Mouse (Mus musculus): Measurements from ENCODE around the gene N4bp2l1. TPM values are rescaled to one million over a fixed set of nuclear protein-coding genes. Genes with fewer than 3 reads are reported as not detected.

The N4bp2l1 gene
- polyA plus RNA-seq, 1 experiment from 2014 or later = 13.0 TPM

DNA sequence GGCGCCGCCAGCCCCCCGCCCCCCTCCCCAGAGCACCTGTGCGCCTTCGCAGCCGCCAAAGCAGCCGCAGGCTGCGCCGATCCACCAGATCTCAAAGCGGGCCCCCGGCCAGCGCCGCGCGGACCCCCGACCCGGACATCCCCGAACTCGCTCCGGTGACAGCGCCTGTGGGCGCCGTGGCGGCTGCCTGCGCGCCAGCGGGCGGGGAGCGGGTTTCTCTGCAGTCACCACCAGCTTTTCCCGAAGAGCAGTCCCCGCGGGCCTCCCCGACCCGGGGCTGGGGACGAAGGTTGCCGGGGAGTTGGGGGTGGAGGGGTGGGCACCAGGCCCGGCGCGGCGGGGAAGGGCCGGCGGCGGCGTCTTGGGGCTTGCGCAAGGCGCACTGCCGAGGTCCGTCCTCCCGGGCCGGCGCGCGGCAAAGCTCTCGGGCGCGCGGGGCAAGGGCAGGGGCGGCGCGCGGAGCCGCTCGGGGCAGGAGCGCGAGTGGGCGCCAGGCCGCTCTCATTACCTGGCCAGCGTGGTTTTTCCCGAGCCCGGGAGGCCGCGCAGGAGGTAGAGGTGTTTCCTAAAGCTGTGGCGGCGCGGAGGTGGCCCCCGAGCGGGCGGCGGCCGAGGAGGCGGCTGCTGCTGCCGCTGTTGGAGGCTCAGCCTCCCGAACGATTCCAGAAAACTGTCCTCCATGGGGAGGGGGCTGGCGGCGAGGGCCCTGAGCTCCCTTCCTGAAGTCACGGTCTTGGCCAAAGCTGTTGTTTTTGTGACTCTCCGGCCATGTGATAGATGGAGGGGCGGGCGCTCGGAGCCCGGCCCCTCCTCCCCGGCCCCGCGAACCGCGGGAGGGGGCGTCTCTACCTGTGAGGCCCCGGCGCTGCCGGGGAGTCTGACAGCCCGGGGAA, 3.0 kb downstream of the N4bp2l1 start:
- H3K4me1 ChIP-seq (replicated peaks; ENCODE audit: control insufficient read depth, insufficient read depth, low read length) = peaks cover 31% of the 10 kb centered on the region

GRCm38 (mm10) chr5:150592904-150593755, 3.9 kb downstream of the N4bp2l1 start:
- no peaks in the 10 kb centered on the region for H3K9me3 ChIP-seq (ENCODE audit: control insufficient read depth, low read length)
- peaks cover 25% of the 10 kb centered on the region for H3K4me1 ChIP-seq (replicated peaks; ENCODE audit: control insufficient read depth, insufficient read depth, low read length)
- no peaks in the 10 kb centered on the region; the same call in 1 of the 2 replicates for H3K36me3 ChIP-seq (ENCODE audit: control insufficient read depth, insufficient read depth, low read length)
- DNase-seq (ENCODE audit: low spot score) (peak; percentile 60), ATAC-seq (replicated peaks; ENCODE audit: low FRiP score) (peak; percentile 72)
- peak overlapping the region; percentile 93 for H3K4me3 ChIP-seq (ENCODE audit: low read depth, low read length)
- 6% methylated on average over 40 of the region's 40 CpGs for WGBS
- peak overlapping the region; percentile 82 for H3K27ac ChIP-seq (ENCODE audit: low read depth, low read length)
- H3K4me2 ChIP-seq = peak overlapping the region; percentile 94
- H3K27me3 ChIP-seq (replicated peaks; ENCODE audit: control insufficient read depth, insufficient read depth, low read length) = no peaks in the 10 kb centered on the region
- H3K9ac ChIP-seq (ENCODE audit: low read depth, low read length) = peak overlapping the region; percentile 91

More for the DNA sequence above, 3.0 kb downstream of the N4bp2l1 start:
- Histone ChIP-seq H3K36me3 (ENCODE audit: control insufficient read depth, insufficient read depth, low read length) (no peaks in the 10 kb centered on the region; the same call in 1 of the 2 replicates), H3K9me3 (ENCODE audit: control insufficient read depth, low read length) (no peaks in the 10 kb centered on the region), H3K4me2 (peak overlapping the region; percentile 94), H3K27me3 (replicated peaks; ENCODE audit: control insufficient read depth, insufficient read depth, low read length) (no peaks in the 10 kb centered on the region), H3K4me3 (ENCODE audit: low read depth, low read length) (peak overlapping the region; percentile 93), H3K9ac (ENCODE audit: low read depth, low read length) (peak overlapping the region; percentile 91), H3K27ac (ENCODE audit: low read depth, low read length) (peak overlapping the region; percentile 82)
- DNase-seq (ENCODE audit: low spot score) (peak; percentile 59), ATAC-seq (replicated peaks; ENCODE audit: low FRiP score) (peak; percentile 77)
- under 1% methylated on average over 94 of the region's 102 CpGs for WGBS

DNA sequence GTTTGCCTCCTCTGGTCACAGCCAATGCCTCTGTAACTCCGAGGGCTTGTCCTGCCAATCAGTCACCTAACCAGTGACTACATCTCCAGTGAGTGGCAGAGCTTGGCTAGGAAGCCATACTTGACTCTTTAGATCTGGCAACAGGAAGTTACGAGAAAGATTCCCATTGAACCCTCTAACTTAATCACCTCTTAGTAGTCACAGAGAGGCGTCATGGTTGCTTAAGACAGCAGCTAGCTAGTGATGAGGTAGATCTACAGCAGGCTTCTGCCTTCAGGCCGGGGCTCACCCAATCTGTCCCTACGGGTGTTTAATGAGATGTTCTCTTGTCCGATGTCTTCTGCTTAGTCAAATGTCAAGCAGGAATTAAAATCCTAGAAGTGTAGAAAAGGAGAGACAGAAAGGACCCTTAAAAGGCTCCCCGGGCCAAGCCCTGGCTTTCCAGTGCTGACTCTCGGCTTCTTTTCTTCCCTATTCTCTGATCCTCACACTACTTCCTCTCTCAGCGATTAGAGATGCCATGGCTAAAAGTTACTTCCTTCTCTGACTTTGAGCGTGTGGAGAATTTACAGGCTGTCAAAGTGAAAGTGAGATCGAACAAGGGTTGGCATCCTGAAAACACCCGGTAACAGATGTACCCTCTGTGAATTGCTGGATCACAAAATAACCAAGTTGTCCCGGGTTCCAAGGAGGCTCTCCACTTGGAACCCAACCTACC, 4.6 kb downstream of the N4bp2l1 start:
- peak overlapping the region; percentile 93 for H3K4me3 ChIP-seq (ENCODE audit: low read depth, low read length)
- 51% methylated on average over 13 of the region's 13 CpGs for WGBS
- ATAC-seq (replicated peaks; ENCODE audit: low FRiP score) = no peak
- no peak overlapping the region for H3K9ac ChIP-seq (ENCODE audit: low read depth, low read length)
- peaks cover 22% of the 10 kb centered on the region for H3K4me1 ChIP-seq (replicated peaks; ENCODE audit: control insufficient read depth, insufficient read depth, low read length)
- H3K9me3 ChIP-seq (ENCODE audit: control insufficient read depth, low read length) = no peaks in the 10 kb centered on the region
- no peak overlapping the region for H3K27ac ChIP-seq (ENCODE audit: low read depth, low read length)
- H3K36me3 ChIP-seq (ENCODE audit: control insufficient read depth, insufficient read depth, low read length) = no peaks in the 10 kb centered on the region; the same call in 1 of the 2 replicates
- peak overlapping the region; percentile 94 for H3K4me2 ChIP-seq
- H3K27me3 ChIP-seq (replicated peaks; ENCODE audit: control insufficient read depth, insufficient read depth, low read length) = no peaks in the 10 kb centered on the region
- no peak for DNase-seq (ENCODE audit: low spot score)

GRCm38 (mm10) chr5:150589945-150590344, 7.0 kb downstream of the N4bp2l1 start:
- ATAC-seq (replicated peaks; ENCODE audit: low FRiP score) (no peak), DNase-seq (ENCODE audit: low spot score) (no peak)
- no peaks in the 10 kb centered on the region for H3K9me3 ChIP-seq (ENCODE audit: control insufficient read depth, low read length)
- no peaks in the 10 kb centered on the region; the same call in 1 of the 2 replicates for H3K36me3 ChIP-seq (ENCODE audit: control insufficient read depth, insufficient read depth, low read length)
- 66% methylated on average over 2 of the region's 2 CpGs for WGBS
- peaks cover 23% of the 10 kb centered on the region for H3K4me1 ChIP-seq (replicated peaks; ENCODE audit: control insufficient read depth, insufficient read depth, low read length)
- H3K27me3 ChIP-seq (replicated peaks; ENCODE audit: control insufficient read depth, insufficient read depth, low read length) = no peaks in the 10 kb centered on the region
- no peak overlapping the region for H3K4me3 ChIP-seq (ENCODE audit: low read depth, low read length)
- H3K27ac ChIP-seq (ENCODE audit: low read depth, low read length) = no peak overlapping the region
- H3K4me2 ChIP-seq = no peak overlapping the region
- H3K9ac ChIP-seq (ENCODE audit: low read depth, low read length) = no peak overlapping the region

DNA sequence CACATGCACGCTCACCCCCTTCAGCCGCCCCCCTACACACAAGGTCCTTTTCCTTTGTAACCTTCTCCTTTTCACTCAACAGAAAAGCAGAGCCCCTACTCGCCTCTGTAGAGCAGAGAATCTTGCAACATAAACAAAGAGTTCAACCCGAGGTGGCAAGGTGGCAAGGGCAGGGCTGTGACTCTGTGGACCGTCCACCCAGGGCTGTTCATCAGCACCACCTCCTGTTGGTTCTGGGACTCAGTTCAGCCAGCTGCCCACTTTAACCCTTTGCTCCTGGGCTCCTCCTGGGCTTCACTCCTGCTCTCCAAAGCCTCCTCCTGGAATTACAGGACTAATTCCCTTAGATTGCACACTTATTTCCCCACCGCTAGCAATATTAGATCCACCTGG, 12.7 kb downstream of the N4bp2l1 start:
- peaks cover 26% of the 10 kb centered on the region for H3K4me1 ChIP-seq (replicated peaks; ENCODE audit: control insufficient read depth, insufficient read depth, low read length)
- H3K4me3 ChIP-seq (ENCODE audit: low read depth, low read length) = no peak overlapping the region
- no peaks in the 10 kb centered on the region for H3K9me3 ChIP-seq (ENCODE audit: control insufficient read depth, low read length)
- H3K27me3 ChIP-seq (replicated peaks; ENCODE audit: control insufficient read depth, insufficient read depth, low read length) = no peaks in the 10 kb centered on the region
- no peak overlapping the region for H3K9ac ChIP-seq (ENCODE audit: low read depth, low read length)
- ATAC-seq (replicated peaks; ENCODE audit: low FRiP score) = no peak
- DNase-seq (ENCODE audit: low spot score) = no peak
- H3K36me3 ChIP-seq (ENCODE audit: control insufficient read depth, insufficient read depth, low read length) = no peaks in the 10 kb centered on the region
- WGBS = 55% methylated on average over 6 of the region's 6 CpGs
- H3K4me2 ChIP-seq = no peak overlapping the region
- H3K27ac ChIP-seq (ENCODE audit: low read depth, low read length) = no peak overlapping the region

GRCm38 (mm10) chr5:150583622-150584336, 13.2 kb downstream of the N4bp2l1 start:
- DNase-seq (ENCODE audit: low spot score) = no peak
- no peak overlapping the region; the same call in 1 of the 2 replicates for H3K9ac ChIP-seq (ENCODE audit: low read depth, low read length)
- no peak overlapping the region for H3K4me3 ChIP-seq (ENCODE audit: low read depth, low read length)
- H3K27me3 ChIP-seq (replicated peaks; ENCODE audit: control insufficient read depth, insufficient read depth, low read length) = no peaks in the 10 kb centered on the region
- peaks cover 27% of the 10 kb centered on the region for H3K4me1 ChIP-seq (replicated peaks; ENCODE audit: control insufficient read depth, insufficient read depth, low read length)
- no peaks in the 10 kb centered on the region for H3K9me3 ChIP-seq (ENCODE audit: control insufficient read depth, low read length)
- no peak overlapping the region for H3K27ac ChIP-seq (ENCODE audit: low read depth, low read length)
- 61% methylated on average over 5 of the region's 5 CpGs for WGBS
- H3K36me3 ChIP-seq (ENCODE audit: control insufficient read depth, insufficient read depth, low read length) = no peaks in the 10 kb centered on the region
- H3K4me2 ChIP-seq = no peak overlapping the region
- ATAC-seq (replicated peaks; ENCODE audit: low FRiP score) = no peak

- no peak for DNase-seq (ENCODE audit: low spot score)
- no peak overlapping the region for H3K4me2 ChIP-seq
- H3K36me3 ChIP-seq (ENCODE audit: control insufficient read depth, insufficient read depth, low read length) = no peaks in the 10 kb centered on the region
- H3K9ac ChIP-seq (ENCODE audit: low read depth, low read length) = no peak overlapping the region
- 79% methylated on average over 5 of the region's 5 CpGs for WGBS
- no peak overlapping the region for H3K4me3 ChIP-seq (ENCODE audit: low read depth, low read length)
- peaks cover 30% of the 10 kb centered on the region for H3K4me1 ChIP-seq (replicated peaks; ENCODE audit: control insufficient read depth, insufficient read depth, low read length)
- no peak for ATAC-seq (replicated peaks; ENCODE audit: low FRiP score)
- H3K27me3 ChIP-seq (replicated peaks; ENCODE audit: control insufficient read depth, insufficient read depth, low read length) = no peaks in the 10 kb centered on the region
- H3K27ac ChIP-seq (ENCODE audit: low read depth, low read length) = no peak overlapping the region
- H3K9me3 ChIP-seq (ENCODE audit: control insufficient read depth, low read length) = no peaks in the 10 kb centered on the region
These were observed 13.8 kb downstream of the N4bp2l1 start for GRCm38 (mm10) chr5:150583181-150583580.

- no peak overlapping the region for H3K4me3 ChIP-seq (ENCODE audit: low read depth, low read length)
- H3K27me3 ChIP-seq (replicated peaks; ENCODE audit: control insufficient read depth, insufficient read depth, low read length) = no peaks in the 10 kb centered on the region
- 71% methylated on average over 6 of the region's 6 CpGs for WGBS
- H3K9me3 ChIP-seq (ENCODE audit: control insufficient read depth, low read length) = no peaks in the 10 kb centered on the region
- H3K4me2 ChIP-seq = no peak overlapping the region
- no peak overlapping the region for H3K9ac ChIP-seq (ENCODE audit: low read depth, low read length)
- DNase-seq (ENCODE audit: low spot score) (no peak), ATAC-seq (replicated peaks; ENCODE audit: low FRiP score) (no peak)
- no peaks in the 10 kb centered on the region for H3K36me3 ChIP-seq (ENCODE audit: control insufficient read depth, insufficient read depth, low read length)
- no peak overlapping the region for H3K27ac ChIP-seq (ENCODE audit: low read depth, low read length)
- peaks cover 43% of the 10 kb centered on the region for H3K4me1 ChIP-seq (replicated peaks; ENCODE audit: control insufficient read depth, insufficient read depth, low read length)
These were observed 15.8 kb downstream of the N4bp2l1 start for GRCm38 (mm10) chr5:150581180-150581579.
